Mouse (Mus musculus): ENCODE data around the gene Rc3h2.

The Rc3h2 gene

DNA sequence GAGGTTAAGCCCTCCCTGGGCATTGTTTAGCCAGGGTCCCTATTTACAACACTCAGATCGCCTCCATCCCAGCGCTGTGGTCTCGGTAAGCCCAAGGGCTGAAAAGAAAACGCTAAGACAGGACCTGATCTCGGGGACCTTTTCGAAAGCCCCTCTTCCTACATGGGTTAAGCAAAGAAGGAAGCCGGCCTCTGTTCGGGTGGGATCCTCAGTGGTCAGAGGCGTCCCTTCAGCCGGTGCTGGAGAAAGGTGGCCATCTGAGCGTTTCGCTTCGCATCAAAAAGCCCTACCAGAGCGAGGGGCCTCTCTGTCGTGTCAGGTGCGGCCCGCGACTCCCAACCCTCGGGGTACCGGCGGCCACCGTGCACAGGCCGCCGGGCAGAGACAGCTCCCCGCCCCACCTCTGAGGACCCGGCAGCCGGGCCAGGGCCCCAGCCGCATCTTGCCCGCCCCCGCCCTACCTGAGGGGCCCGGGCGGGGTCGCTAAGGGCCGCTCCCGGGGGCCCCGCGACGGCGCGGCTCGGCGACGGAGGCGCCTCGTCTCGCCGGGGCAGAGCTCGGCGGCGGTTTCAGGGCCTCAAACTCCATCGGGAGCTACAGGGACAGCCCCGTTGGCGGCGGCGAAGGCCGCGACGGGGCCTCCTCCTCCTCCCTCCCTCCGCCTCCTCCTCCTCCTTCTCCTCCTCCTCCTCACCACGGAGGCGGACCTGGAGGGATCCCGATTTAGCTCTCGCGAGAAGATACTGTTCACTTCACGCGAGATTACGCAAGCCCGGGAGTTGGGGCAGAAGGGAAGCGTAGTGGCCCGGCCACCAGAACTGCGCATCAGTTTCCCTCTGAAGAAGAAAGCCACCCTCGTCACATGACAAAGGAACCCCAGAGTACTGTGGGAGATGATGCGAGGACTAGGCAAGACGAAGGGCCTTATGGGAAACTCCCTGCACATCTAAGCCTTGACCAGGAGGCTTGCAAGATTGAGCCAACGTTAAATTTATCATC is at the start of gene Rc3h2:
TSS of gene Rc3h2 (minus strand) at position 598 of the 999 bp plus-strand sequence.
- DNase-seq (ENCODE audit: low read depth) = peak; percentile 97

DNA sequence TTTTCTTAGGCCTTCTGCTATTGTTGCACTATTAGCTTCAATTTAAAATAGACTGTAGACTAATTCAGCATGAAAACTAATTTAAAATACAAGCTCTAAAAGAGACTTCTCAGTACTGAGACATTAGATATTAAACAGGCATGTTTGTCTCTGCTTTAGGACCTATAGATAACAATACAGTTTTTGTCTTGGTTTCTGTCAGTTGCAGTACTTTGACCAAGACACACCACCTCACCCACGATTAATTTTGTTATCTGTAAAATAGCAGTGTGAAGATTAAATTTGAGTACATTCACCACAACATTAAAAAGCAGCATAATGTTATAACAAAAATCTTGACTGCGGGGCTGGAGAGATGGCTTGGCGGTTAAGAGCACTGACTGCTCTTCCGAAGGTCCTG is 43.6 kb upstream of the Rc3h2 start:
- DNase-seq (ENCODE audit: low read depth) = no peak

DNA sequence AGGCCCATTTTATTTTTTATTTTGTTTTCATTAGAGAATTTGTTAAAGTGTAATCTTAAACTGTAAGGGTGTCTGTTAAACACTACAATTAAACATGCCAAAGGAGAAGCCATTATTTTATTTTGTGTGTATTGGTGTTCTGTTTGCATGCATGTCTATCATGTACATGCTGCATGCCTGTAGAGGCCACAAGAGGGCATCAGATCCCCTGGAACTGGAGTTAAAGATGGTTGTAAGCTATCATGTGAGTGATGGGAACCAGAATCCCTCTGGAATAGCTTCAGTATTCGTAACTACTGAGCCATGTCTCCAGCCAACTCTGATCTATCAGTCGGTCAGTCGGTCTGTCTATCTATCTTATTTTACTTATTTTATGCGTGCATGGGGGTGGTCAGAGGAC is 38.0 kb upstream of the Rc3h2 start:
- no peak for DNase-seq (ENCODE audit: low read depth)

DNA sequence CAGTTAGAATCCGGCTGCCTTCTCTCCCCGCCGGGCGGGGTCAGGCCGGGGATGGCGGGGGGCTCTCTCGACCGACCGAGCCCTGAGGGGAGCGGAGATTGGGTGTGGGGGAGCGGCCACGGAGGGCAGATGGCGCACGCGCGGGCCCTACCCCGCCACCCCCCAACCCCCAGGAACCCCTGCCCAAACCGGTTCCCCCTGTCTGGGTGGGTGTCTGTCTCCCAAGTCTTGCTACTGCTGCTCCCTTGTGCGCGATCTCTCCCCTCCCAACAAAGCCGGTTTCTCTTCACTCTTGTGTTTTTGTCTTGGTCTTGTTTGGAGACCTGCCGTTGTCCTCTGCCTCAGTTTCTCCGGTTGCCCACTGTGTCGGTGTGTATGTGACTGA is 29.7 kb upstream of the Rc3h2 start:
- no peak for DNase-seq (ENCODE audit: low read depth)

DNA sequence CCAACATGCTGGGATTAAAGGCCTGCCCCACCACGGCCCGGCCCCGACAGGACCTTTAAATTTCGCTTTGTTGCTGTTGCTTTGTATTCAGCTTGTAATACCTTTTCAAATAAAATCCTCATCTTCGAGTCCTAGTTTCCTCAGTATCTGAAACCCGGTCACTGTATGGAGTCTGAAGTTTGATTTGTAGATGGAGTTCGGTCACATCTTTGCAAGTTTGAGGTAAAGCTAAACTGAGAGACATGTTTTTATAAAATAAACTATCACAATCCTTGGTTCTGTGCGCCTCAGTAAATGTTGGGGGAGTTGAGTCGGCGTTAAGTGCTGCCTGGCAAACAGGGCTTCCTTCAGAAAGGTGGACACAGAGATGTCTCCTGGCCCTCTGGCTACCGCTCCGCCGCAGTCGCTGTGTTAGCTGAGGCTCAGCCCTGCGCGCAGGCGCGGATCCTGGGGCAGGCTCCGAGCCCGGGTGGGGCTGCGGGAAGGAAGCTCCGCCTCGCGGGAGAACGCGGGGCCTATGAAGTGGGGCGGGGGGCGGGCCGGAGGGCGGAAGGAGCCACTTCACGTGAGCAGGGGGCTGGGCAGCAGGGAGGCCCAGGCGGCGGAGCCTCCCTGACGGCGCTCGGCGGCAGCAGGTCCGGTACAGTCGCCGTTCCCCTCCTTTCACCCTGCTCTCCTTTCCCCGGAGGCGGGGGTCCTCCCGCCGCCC is 29.1 kb upstream of the Rc3h2 start:
- peak; percentile 97 for DNase-seq (ENCODE audit: low read depth)

DNA sequence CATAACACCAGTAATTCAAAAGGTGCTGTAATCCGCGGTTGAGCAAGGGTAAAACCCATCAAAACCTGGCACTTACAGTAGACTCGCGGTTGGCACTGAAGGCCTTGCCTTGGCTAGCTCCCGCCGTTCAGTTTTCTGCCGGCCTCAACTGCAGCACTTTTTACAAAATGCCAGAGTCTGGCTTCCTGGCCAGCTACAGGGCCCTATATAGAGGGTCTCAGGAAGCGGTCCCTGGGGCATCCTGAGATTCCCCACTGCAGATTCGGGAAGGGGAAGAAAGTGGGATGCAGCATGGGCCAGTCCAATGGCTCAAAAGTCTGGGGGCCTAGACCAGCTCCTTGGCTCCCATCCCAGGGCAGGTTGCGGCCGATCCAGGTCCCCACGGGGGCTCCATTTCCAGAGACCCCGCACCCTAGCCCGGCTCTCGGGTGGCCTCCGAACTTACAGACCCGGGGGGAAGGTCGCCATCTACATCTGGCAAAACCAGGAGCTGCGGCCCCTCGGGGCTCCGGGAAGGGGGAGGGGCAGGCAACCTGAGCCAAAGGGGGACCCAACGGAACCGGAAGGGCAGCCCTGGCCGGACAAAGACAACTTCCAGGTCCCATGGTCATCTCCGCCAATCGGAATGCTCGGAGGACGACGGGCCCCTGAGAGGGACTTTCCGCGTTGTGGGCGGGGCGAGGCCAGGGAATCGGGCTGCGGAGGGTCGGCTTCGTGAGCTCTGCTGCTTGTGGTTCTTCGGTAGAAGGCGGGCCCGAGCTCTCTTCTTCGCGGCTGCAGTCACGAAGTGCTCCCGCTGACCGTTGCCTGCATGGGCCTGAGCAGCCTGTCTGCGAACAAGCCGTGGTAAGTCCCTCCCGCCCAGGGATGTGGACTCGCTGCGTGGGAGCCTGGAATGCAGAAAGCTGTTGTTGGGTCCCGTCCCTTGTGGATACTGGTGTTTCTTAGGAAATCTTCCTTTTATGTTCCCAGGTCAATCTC is 20.2 kb upstream of the Rc3h2 start, which contains the start of the genes Zbtb26, Zbtb6 and Rabgap1:
TSS of gene Zbtb26 (minus strand) at position 525 of the 981 bp plus-strand sequence.
TSS of gene Zbtb6 (minus strand) at position 561 of the 981 bp plus-strand sequence.
TSS of gene Rabgap1 (plus strand) at position 669 of the 981 bp plus-strand sequence.
- peak; percentile 89 for DNase-seq (ENCODE audit: low read depth)

DNA sequence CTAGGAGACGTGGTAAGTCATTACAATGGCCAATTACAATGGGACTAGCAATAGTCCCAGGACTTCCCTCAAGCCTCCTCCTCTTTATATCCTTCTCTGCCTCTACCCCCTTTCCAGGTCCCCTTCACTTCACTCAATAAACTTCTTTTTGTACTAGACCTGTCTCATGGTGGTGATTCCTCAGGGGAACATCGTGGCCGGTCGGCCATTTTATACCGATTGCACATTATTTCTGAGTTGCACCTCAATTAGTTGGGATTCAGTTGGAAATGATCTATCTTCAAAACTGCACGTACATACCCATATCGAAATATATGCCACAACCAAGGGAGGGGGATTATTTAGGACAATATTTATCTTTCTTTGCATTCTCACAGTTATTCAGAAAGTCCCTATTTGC is 8.9 kb upstream of the Rc3h2 start:
- DNase-seq (ENCODE audit: low read depth) = no peak

DNA sequence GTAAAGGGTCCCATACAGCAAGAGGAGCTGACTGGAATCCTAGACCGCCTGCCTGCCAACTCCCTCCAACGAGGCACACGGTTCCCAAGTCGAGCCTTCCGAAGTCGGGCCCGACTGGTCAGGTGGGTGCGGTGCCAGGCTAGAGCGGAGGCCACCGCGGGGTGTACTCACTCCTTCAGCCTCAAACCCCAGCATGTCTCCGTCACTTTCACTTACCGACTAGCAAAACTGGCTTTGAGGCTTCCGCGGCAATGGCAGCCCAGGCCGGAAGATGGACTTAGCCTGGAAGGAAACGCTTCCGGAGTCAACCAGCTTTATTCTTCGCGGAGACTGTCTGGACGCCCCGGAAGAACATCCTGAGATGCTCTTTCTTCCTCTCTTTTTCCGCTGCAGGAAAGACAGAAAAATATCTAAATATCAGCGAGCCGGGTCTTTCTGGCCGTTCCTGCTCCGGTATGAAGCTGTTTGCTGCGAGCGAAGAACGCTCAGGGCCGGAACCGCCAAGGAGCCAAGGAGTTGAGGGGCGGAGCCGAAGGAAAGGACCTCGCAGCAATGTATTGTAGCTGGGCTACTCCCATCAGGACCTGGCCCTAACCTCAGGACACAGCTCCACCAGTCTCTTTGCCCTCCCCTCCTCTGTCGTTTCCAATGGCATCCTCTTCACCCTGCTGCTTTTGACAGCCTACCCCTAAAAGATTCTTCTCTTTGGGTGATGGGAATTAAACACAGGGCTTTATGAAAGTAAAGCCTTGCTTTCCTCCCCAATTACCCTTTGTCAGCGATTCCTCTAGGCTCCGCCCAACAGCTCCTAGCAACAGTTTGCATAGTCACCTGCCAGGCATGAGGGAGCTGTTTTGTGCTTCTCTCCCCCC is 8.1 kb upstream of the Rc3h2 start:
- peak; percentile 92 for DNase-seq (ENCODE audit: low read depth)

DNA sequence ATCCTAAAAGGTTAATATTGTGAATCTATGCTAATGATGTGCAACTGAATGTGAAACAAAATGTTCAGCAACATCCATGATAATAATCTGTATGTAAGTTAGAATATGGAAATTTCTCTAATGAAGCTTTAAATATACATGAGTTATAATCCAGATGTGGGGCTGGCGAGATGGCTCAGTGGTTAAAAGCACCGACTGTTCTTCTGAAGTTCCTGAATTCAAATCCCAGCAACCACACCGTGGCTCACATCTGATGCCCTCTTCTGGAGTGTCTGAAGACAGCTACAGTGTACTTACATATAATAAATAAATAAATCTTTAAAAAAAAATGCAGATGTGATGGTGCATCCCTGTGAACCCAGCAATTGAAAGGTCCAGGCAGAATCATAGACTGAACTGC is 968 bp upstream of the Rc3h2 start:
- peak; percentile 24 for DNase-seq (ENCODE audit: low read depth)

DNA sequence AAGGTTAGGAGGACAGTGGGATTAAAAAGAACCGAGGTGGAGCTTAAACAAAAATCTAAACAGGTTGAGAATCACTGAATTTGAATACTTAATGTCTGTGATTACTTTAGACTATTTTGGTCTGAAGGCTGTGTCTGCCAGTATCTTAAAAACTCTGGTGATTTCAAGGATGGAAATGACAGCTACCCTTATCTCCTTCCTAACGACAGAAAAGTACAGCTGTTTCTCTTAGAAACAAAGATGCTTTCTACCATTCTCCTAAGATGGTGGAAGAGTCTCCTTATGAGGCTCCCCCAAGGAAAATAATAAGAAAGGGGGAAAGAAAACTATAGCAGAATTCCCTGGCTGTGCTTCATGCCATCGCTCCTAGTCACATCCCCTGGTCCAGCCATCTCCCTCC is 800 bp downstream of the Rc3h2 start:
- no peak for DNase-seq (ENCODE audit: low read depth)

DNA sequence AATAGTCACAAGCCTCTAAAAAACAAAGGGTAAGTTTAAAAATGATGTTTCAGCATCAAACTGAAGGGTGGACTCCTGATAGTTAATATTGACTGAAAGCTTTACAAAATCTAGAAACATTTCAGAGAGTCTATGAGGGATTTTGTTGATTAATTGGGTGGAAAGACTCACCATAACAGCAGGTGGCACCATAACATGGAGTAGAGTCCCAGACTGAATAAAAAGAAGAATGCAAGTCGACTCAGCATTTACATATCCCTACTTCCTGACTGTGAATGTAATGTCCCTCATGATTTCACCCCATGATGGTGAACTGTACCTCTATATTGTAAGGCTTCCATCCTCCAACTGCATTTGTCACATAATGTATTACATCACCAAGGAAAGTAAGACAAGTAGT is 27.2 kb downstream of the Rc3h2 start:
- peak; percentile 30 for DNase-seq (ENCODE audit: low read depth)

DNA sequence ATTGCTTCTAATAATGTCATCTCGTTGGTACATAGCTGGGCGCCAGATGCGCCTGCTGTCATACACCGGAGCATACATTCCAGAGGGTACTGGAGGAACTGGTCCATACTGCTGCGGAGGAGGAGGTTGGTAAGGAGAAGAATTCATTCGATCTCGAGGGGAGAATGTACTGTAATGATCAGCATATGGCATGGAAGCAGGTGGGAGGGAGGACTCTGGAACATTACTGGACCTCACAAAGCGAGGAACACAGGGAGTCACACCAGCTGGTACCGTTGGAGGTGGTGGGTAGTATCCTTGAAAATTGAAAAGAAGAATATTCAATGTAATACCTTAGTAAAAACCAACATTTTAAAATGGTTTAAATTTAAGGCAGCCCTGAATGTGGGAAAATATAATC is 39.8 kb downstream of the Rc3h2 start:
- no peak for DNase-seq (ENCODE audit: low read depth)

DNA sequence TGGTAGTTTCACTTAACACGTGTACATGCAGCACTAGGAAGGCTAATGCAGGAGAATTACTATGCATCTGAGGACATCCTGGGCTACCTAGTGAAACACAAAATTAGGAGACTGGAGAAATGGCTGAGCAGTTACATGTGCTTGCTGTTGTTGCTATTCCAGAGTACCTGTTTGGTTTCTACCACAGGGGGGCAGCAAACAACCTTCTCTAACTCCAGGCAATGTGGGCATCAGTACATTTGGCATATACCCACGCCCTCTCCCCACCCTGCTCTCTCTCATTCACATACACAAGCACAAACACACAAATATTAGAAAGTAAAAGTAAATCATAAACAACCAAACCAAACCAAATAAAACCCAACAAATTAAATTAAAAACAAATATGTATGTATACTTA is 42.5 kb downstream of the Rc3h2 start:
- DNase-seq (ENCODE audit: low read depth) = peak; percentile 78

DNA sequence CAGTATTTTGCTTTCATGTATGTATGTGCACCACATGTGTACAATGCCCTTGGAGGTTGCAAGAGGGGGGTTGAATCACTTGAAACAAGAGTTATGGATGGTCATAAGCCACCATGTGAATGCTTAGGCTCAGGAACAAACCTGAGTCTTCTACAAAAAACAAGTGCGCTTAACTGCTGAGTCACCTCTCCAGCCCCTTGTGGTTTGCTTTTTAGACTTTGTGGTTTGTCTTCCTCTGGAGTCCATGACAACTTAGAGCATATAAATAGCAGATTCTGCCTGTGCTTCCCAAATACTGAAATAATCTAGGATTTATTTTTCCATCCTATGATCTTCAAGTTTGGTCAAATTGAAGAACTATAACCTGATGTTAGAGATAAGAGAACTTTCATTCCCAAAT is 46.7 kb downstream of the Rc3h2 start:
- no peak for DNase-seq (ENCODE audit: low read depth)

DNA sequence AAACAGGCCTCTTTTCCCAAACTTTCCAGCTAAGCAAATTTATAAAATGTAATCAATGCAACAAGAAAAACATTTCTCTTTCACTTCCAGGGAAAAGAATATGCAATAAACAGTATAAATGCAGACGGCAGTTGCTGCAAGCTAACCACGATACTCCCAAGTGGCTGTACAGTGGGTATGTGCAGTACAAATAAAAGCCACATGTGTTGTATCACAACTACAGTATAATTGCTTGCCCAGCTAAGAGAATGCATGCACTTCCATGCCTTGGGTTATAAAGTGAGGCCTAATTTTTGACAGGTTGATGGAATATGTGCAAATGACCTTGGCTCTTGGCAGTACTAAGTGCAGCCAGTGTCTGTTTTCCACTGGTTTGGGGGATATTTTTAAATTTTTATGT is 52.1 kb downstream of the Rc3h2 start:
- DNase-seq (ENCODE audit: low read depth) = no peak

DNA sequence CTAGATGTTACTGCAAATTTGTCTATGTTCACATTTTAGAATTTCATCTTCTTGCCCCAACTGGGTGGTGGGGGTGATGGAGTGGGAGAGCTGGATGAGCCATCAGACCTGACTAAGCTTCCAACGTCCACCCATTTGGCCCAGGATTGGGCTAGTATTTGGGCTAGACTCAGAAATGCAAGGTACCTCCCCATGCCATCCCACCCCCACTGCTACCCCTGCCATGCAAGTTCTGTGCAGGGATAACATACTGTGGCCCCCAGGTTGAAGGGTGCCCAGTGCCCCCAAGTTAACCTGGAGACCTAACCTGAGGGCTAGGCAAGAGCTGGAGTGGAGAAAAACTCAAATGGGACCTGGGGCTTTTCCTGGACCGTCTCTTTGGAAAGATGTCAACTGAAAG is 62.8 kb downstream of the Rc3h2 start:
- no peak for DNase-seq (ENCODE audit: low read depth)

DNA sequence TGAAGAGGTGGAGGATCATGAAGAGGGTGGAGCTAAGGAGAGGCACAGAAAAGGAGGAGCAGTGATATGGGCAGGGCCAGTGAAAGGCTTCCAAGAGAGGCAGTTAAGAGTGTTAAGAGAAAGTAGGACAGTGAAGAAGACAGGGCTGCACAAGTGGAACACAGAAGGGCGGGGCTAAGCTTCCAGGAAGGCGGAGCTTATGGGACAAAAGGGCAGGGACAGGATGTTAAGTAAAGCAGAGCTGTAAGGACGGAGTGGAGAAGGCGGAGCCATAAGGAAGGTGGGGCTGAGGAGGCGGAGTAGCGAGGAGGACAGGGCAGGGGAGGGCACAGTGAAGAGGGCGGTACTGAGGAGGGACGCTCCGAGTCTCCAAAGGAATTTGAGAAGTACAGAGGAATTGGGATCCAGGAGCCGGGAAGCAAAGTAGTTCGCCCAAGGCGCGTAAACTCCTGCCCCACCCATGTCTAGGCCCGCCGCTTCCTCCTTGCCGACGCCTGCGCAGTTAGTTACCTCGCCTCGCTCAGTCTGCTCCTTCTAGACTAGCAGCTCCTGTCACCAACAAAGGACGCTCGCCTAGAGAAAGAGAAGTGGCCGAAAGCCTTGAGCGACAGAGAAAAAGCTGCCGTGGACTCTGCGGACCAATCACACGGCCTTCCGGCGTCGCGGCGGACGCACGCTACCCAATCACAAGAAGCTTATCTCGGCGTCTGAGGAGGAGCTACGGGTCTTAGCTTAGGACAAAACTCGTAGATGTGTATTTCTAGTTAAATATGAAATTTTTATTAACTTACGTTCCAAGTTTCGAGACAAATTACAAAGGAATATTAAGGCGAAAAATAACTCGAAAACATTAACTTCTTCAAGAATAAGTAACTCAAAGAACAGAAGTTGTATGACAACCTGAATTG is 63.8 kb downstream of the Rc3h2 start, which contains the start of gene Pdcl:
TSS of gene Pdcl (minus strand) at position 700 of the 908 bp plus-strand sequence.
- DNase-seq (ENCODE audit: low read depth) = peak; percentile 97

DNA sequence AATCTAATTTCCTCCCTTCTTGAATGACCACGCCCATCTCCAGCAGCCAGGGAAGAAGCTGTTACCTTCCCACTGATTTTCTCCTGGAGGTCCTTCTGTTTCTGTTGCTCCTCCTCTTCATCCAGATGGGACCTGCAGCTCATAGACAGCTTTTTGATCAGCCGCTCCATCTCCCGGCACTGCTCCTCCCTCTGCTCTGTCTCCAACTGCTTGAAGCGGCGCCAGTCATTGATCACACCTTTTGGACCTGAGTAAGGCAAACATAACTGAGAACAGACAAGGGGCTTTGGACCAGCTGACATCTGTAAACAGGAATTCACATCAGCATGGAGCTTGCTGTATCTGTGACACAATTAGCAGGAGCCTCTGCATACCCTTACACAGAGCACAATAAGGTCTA is 67.1 kb downstream of the Rc3h2 start:
- DNase-seq (ENCODE audit: low read depth) = no peak

DNA sequence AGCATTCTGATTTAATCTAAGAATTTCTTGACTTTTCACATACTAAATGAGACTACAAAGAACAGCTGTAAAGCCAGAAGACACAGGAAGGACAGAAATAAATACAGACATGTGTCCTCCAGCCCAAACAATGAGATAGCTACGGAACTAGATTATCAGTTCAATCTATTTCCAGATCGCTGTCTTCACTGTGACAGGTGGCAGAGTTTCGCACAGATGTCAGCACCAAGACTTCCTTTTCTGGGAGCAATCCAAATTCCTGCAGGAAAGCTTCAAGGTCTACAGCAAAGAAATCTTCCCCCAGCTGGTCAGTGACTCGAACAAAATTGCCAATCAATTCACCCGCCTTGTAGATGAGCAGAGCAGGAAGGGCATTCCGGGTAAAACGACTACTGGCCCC is 71.0 kb downstream of the Rc3h2 start:
- no peak for DNase-seq (ENCODE audit: low read depth)
